Mouse (Mus musculus) neural tube, embryonic 14.5 days (tissue): ENCODE results near the gene 6430571L13Rik. TPM values are rescaled to one million over a fixed set of nuclear protein-coding genes. Genes with fewer than 3 reads are reported as not detected.

Source experiments
- ATAC-seq: fragments of 200-750 bp; cut with Nextera tagmentation; 2 replicates; pipeline ENCODE4 v1.8.0; 2017; ENCODE audit warnings: low read depth, mild to moderate bottlenecking, moderate TSS enrichment, moderate library complexity
- H3K27ac ChIP-seq: fragments of 300-500 bp; sonication (generic); 2 replicates; pipeline ENCODE4 v1.5.1; 2014; ENCODE audit warnings: low read depth, mild to moderate bottlenecking, control low read depth, low read length, moderate library complexity, mixed read lengths
- H3K27me3 ChIP-seq: fragments of 300-500 bp; sonication (generic); 2 replicates; pipeline ENCODE4 v1.6.1; 2014; ENCODE audit warnings: low read length; ENCODE audit not compliant: control insufficient read depth, insufficient read depth
- H3K36me3 ChIP-seq: fragments of 300-500 bp; sonication (generic); 2 replicates; pipeline ENCODE4 v1.6.1; 2014; ENCODE audit warnings: low read length, mixed read lengths; ENCODE audit not compliant: control insufficient read depth, insufficient read depth
- H3K4me1 ChIP-seq: fragments of 300-500 bp; sonication (generic); 2 replicates; pipeline ENCODE4 v1.6.1; 2014; ENCODE audit warnings: low read length; ENCODE audit not compliant: control insufficient read depth, insufficient read depth
- H3K4me2 ChIP-seq: fragments of 300-500 bp; sonication (generic); 2 replicates; pipeline ENCODE4 v1.6.1; 2014; ENCODE audit warnings: mild to moderate bottlenecking, low read depth, low read length, control low read depth
- H3K4me3 ChIP-seq: fragments of 300-500 bp; sonication (generic); 2 replicates; pipeline ENCODE4 v1.5.1; 2014; ENCODE audit warnings: low read depth, low read length, control low read depth, mixed read lengths
- H3K9ac ChIP-seq: fragments of 300-500 bp; sonication (generic); replicated peaks from 2 replicates; pipeline ENCODE4 v1.6.1; 2014; ENCODE audit warnings: low read depth, mild to moderate bottlenecking, control low read depth, low read length, mixed read lengths
- H3K9me3 ChIP-seq: fragments of 300-500 bp; sonication (generic); 2 replicates; pipeline ENCODE4 v1.6.1; 2016; ENCODE audit warnings: low read length; ENCODE audit not compliant: control insufficient read depth
- WGBS: fragments of 180-500 bp; shearing (Covaris S2); extraction: QIAGEN DNeasy Blood & Tissue Kit; methylation state at CpG from one replicate; pipeline ENCODE4 v1.1.7; 2014; 5-methylcytosine and 5-hydroxymethylcytosine counted together
- polyA plus RNA-seq: library from polyadenylated mRNA; unstranded; fragments of >200 nt; fragmentation: Nextera tagmentation; extraction: Ambion mirVana; gene quantifications from 2 replicates; pipeline ENCODE4 v1.2.1, GENCODE M21; 2014

The 6430571L13Rik gene
- polyA plus RNA-seq, 1 experiment from 2014 or later, result 4.3 TPM

GRCm38 (mm10) chr9:107327879-107328620 lies 12.4 kb upstream of the 6430571L13Rik start:
- no peak for ATAC-seq
- no peak overlapping the region for H3K4me2 ChIP-seq
- no peak overlapping the region for H3K9ac ChIP-seq
- no peaks in the 10 kb centered on the region for H3K9me3 ChIP-seq
- H3K27me3 ChIP-seq, result no peaks in the 10 kb centered on the region
- 90% methylated on average over 16 of the region's 16 CpGs for WGBS
- H3K36me3 ChIP-seq, result 0 out of 2 replicates have a peak, but pooled peaks cover 6% of the 10 kb centered on the region
- H3K4me1 ChIP-seq, result no peaks in the 10 kb centered on the region
- H3K4me3 ChIP-seq, result no peak overlapping the region
- H3K27ac ChIP-seq, result no peak overlapping the region

- Histone ChIP-seq H3K9ac (no peak overlapping the region), H3K4me1 (no peaks in the 10 kb centered on the region), H3K27me3 (no peaks in the 10 kb centered on the region), H3K36me3 (0 out of 2 replicates have a peak, but pooled peaks cover 6% of the 10 kb centered on the region), H3K4me3 (no peak overlapping the region), H3K9me3 (no peaks in the 10 kb centered on the region), H3K27ac (no peak overlapping the region), H3K4me2 (no peak overlapping the region)
- no peak for ATAC-seq
- 79% methylated on average over 6 of the region's 6 CpGs for WGBS
Observed at GRCm38 (mm10) chr9:107330791-107331190, 9.6 kb upstream of the 6430571L13Rik start.

- Histone ChIP-seq H3K4me1 (peaks cover 8% of the 10 kb centered on the region), H3K4me2 (no peak overlapping the region), H3K27ac (no peak overlapping the region), H3K9me3 (no peaks in the 10 kb centered on the region), H3K4me3 (no peak overlapping the region), H3K9ac (no peak overlapping the region), H3K27me3 (no peaks in the 10 kb centered on the region), H3K36me3 (0 out of 2 replicates have a peak, but pooled peaks cover 6% of the 10 kb centered on the region)
- ATAC-seq, result no peak
- WGBS, result 77% methylated on average over 2 of the region's 2 CpGs
Observed at GRCm38 (mm10) chr9:107333686-107334085, 6.7 kb upstream of the 6430571L13Rik start.

- Histone ChIP-seq H3K4me2 (no peak overlapping the region), H3K4me3 (no peak overlapping the region), H3K4me1 (peaks cover 11% of the 10 kb centered on the region), H3K36me3 (0 out of 2 replicates have a peak, but pooled peaks cover 6% of the 10 kb centered on the region), H3K9ac (no peak overlapping the region), H3K27ac (no peak overlapping the region), H3K9me3 (no peaks in the 10 kb centered on the region), H3K27me3 (no peaks in the 10 kb centered on the region)
- 86% methylated on average over 6 of the region's 6 CpGs for WGBS
- ATAC-seq, result no peak
Observed at GRCm38 (mm10) chr9:107334356-107334755, 6.0 kb upstream of the 6430571L13Rik start.

- no peak overlapping the region for H3K9ac ChIP-seq
- no peak overlapping the region for H3K27ac ChIP-seq
- 0 out of 2 replicates have a peak, but pooled peaks cover 6% of the 10 kb centered on the region for H3K36me3 ChIP-seq
- H3K9me3 ChIP-seq, result no peaks in the 10 kb centered on the region
- ATAC-seq, result no peak
- no peaks in the 10 kb centered on the region for H3K27me3 ChIP-seq
- no peak overlapping the region for H3K4me2 ChIP-seq
- H3K4me1 ChIP-seq, result peaks cover 16% of the 10 kb centered on the region
- WGBS, result 89% methylated on average over 5 of the region's 5 CpGs
- no peak overlapping the region for H3K4me3 ChIP-seq
Observed at GRCm38 (mm10) chr9:107335046-107335445, 5.4 kb upstream of the 6430571L13Rik start.

- H3K36me3 ChIP-seq, result 0 out of 2 replicates have a peak, but pooled peaks cover 6% of the 10 kb centered on the region
- H3K4me2 ChIP-seq, result no peak overlapping the region
- no peak for ATAC-seq
- no peaks in the 10 kb centered on the region for H3K9me3 ChIP-seq
- whole genome bisulfite sequencing, result 15% methylated on average over 5 of the region's 5 CpGs
- H3K27ac ChIP-seq, result no peak overlapping the region
- no peak overlapping the region for H3K4me3 ChIP-seq
- no peaks in the 10 kb centered on the region for H3K27me3 ChIP-seq
- H3K9ac ChIP-seq, result no peak overlapping the region
- H3K4me1 ChIP-seq, result peaks cover 17% of the 10 kb centered on the region
Observed at GRCm38 (mm10) chr9:107335909-107336308, 4.5 kb upstream of the 6430571L13Rik start.

GRCm38 (mm10) chr9:107336386-107336785 lies 4.0 kb upstream of the 6430571L13Rik start:
- peaks cover 20% of the 10 kb centered on the region for H3K4me1 ChIP-seq
- H3K4me2 ChIP-seq, result no peak overlapping the region
- no peak overlapping the region for H3K27ac ChIP-seq
- 88% methylated on average over 6 of the region's 6 CpGs for WGBS
- no peak for ATAC-seq
- H3K36me3 ChIP-seq, result 0 out of 2 replicates have a peak, but pooled peaks cover 6% of the 10 kb centered on the region
- H3K27me3 ChIP-seq, result no peaks in the 10 kb centered on the region
- H3K9me3 ChIP-seq, result no peaks in the 10 kb centered on the region
- H3K4me3 ChIP-seq, result no peak overlapping the region
- H3K9ac ChIP-seq, result no peak overlapping the region

GRCm38 (mm10) chr9:107338172-107338883 lies 2.1 kb upstream of the 6430571L13Rik start, which contains the start of gene Hemk1:
TSS of gene Hemk1 (minus strand) at chr9:107338350.
- ATAC-seq, result peak; percentile 78
- peaks cover 20% of the 10 kb centered on the region for H3K4me1 ChIP-seq
- no peaks in the 10 kb centered on the region for H3K36me3 ChIP-seq
- no peaks in the 10 kb centered on the region for H3K27me3 ChIP-seq
- H3K9me3 ChIP-seq, result no peaks in the 10 kb centered on the region
- H3K4me2 ChIP-seq, result peak within 1 kb of the TSS; percentile 92
- 4% methylated on average over 30 of the region's 30 CpGs for WGBS
- H3K9ac ChIP-seq, result peak within 1 kb of the TSS; percentile 69
- H3K27ac ChIP-seq, result peak within 1 kb of the TSS; percentile 60
- H3K4me3 ChIP-seq, result peak within 1 kb of the TSS; percentile 59
